Mouse (Mus musculus) gastrocnemius, postnatal 10 days (tissue): ENCODE data around the gene Epb41l1. TPM values are rescaled to one million over a fixed set of nuclear protein-coding genes. Genes with fewer than 3 reads are reported as not detected.
"Not testable (repeated sequence)": the region's sequence is repeated elsewhere in the genome, so short reads cannot be mapped to it uniquely, and the experiment has no call there.

Experiments used
- DNase-seq: peaks from one replicate; pipeline ENCODE4 v3.0.0; 2021; ENCODE audit warnings: mixed read lengths
- total RNA-seq, 2 experiments: library from RNA; stranded (reverse); gene quantifications; 2 replicates each; pipeline ENCODE4 v1.2.3; 2021

Epb41l1 gene
- total RNA-seq, 2 experiments from 2014 or later, result 16.1 to 18.9 TPM

GRCm38 (mm10) chr2:156486086-156486751 is 65.5 kb downstream of the Epb41l1 start:
- no peak for DNase-seq

- DNase-seq, result no peak
Measured at GRCm38 (mm10) chr2:156487589-156488160, 67.0 kb downstream of the Epb41l1 start.

GRCm38 (mm10) chr2:156488166-156488814 is 67.6 kb downstream of the Epb41l1 start:
- DNase-seq, result peak; percentile 36

GRCm38 (mm10) chr2:156490176-156490575 is 69.5 kb downstream of the Epb41l1 start:
- DNase-seq, result peak; percentile 25

GRCm38 (mm10) chr2:156491796-156492195 is 71.1 kb downstream of the Epb41l1 start:
- no peak for DNase-seq

GRCm38 (mm10) chr2:156493766-156494165 is 73.1 kb downstream of the Epb41l1 start:
- no peak for DNase-seq

- no peak for DNase-seq
Measured at GRCm38 (mm10) chr2:156494465-156494864, 73.8 kb downstream of the Epb41l1 start.

- DNase-seq, result no peak
Measured at GRCm38 (mm10) chr2:156494875-156495274, 74.2 kb downstream of the Epb41l1 start.

- DNase-seq, result no peak
Measured at GRCm38 (mm10) chr2:156496816-156497566, 76.3 kb downstream of the Epb41l1 start.

- peak; percentile 71 for DNase-seq
Measured at GRCm38 (mm10) chr2:156497915-156498314, 77.2 kb downstream of the Epb41l1 start.

- no peak for DNase-seq
Measured at GRCm38 (mm10) chr2:156501025-156501424, 80.3 kb downstream of the Epb41l1 start.

GRCm38 (mm10) chr2:156505533-156505932 is 84.8 kb downstream of the Epb41l1 start:
- DNase-seq, result no peak

- DNase-seq, result no peak
Measured at GRCm38 (mm10) chr2:156512028-156512427, 91.3 kb downstream of the Epb41l1 start.

GRCm38 (mm10) chr2:156512561-156512960 is 91.9 kb downstream of the Epb41l1 start:
- no peak for DNase-seq

GRCm38 (mm10) chr2:156515102-156515501 is 94.4 kb downstream of the Epb41l1 start:
- no peak for DNase-seq

GRCm38 (mm10) chr2:156515565-156516185 is 95.0 kb downstream of the Epb41l1 start:
- peak; percentile 81 for DNase-seq

GRCm38 (mm10) chr2:156516678-156517077 is 96.0 kb downstream of the Epb41l1 start:
- not testable (repeated sequence) for DNase-seq

GRCm38 (mm10) chr2:156518306-156518705 is 97.6 kb downstream of the Epb41l1 start:
- DNase-seq, result no peak

- no peak for DNase-seq
Measured at GRCm38 (mm10) chr2:156519584-156519983, 98.9 kb downstream of the Epb41l1 start.

- DNase-seq, result no peak
Measured at GRCm38 (mm10) chr2:156522994-156523393, 102.3 kb downstream of the Epb41l1 start.

- DNase-seq, result no peak
Measured at GRCm38 (mm10) chr2:156524078-156524477, 103.4 kb downstream of the Epb41l1 start.

- DNase-seq, result no peak
Measured at GRCm38 (mm10) chr2:156529726-156530125, 109.0 kb downstream of the Epb41l1 start.
